Mouse (Mus musculus): Measurements from ENCODE around the gene Vkorc1l1.

Gene Vkorc1l1

DNA sequence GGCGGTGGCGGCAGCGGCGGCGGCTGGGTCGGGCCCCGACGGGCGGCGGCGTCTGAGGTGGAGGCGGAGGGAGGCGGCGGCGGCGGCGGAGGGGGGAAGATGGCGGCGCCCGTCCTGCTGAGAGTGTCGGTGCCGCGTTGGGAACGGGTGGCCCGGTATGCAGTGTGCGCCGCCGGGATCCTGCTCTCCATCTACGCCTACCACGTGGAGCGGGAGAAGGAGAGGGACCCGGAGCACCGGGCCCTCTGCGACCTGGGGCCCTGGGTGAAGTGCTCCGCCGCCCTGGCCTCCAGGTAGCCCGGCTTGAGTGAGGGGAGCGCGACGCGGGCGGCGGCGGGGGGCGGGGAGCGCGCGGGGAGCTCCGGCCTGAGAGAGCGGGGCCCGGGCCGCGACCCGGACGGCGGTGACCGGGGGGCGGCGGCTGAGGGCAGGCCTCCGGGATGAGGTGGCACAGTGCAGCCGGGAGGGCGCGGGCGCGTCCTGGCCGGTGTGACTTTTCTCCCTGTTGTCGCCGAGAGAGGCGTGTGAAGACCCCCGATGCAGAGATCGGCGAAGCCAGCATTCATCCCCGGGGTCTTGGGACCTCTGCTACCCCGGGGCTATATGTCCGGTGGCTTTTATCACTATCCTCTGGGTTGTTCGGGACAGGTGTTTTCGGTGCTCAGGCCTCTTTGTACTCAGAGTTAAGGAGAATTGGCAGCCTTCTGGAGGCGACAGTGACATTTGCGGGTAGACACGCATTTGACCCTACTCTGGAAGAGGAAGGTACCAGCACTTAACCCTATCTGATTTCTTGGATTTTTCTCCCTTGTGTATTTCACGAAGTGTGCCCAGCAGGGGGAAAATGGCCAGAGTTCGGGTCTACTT is 536 bp downstream of the Vkorc1l1 start:
- DNase-seq (ENCODE audit: low spot score in 2 of 2) = peak in 1 of 2 experiments; percentile 9

DNA sequence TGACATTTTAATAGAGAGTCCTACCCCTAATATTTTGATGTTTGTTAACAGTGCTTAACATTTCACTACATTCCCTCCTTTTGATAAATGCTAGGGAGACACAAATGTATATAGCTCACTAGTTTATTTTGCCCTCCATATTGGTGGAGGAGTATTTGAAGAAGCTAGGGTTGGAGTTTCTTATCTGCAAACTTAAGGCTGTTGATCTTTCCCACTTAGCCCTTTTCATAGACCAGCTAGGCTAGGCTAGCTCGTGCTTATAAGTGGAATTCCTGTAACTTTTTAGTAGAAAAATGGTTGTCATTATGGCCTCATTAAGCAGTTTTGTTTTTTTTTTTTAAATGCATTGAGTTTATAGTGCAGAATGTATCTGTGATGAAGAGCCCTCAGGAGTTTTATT is 1.6 kb downstream of the Vkorc1l1 start:
- no peak for DNase-seq (ENCODE audit: low spot score in 2 of 2)

DNA sequence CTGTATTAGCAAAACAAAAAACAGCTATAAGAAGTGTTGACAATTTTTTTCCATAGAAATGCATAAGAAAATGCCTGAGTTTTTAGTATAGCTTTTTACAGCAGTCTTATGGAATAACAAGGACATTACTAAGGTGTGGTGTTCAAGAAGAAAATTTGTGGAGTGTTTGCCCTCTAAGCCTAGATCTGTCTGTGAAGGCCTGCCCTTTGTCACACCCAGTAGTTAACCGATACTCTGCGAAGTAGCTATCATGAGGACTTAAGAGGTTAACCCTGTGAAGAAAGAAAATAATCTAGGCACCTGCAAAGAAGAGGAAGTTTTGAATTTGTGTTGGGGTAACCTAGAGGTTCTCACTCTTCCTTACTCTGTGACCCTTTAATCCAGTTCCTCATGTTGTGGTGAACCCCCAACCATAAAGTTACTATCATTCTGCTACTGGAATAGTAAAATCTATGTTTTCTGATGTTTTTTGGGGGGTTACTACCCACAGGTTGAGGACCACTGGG is 5.8 kb downstream of the Vkorc1l1 start:
- no peak for DNase-seq (ENCODE audit: low spot score in 2 of 2)

DNA sequence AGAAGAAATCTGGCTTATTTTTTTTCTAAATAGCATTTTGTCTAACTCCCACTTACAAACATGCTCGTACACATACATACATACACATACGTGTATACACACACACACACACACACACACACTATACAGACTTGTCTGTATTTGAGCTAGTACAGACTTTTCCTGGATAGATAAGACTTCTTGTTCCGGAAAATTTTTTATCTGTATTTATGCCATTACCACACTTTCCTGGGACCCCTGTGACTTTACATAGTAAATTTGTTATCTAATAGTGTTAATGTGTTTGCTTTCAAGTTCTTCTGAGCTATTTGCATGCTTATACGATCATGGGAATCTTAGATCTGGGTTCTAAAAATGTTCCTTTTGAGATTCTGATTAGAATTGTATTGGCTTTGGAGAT is 10.4 kb downstream of the Vkorc1l1 start:
- no peak for DNase-seq (ENCODE audit: low spot score in 2 of 2)

DNA sequence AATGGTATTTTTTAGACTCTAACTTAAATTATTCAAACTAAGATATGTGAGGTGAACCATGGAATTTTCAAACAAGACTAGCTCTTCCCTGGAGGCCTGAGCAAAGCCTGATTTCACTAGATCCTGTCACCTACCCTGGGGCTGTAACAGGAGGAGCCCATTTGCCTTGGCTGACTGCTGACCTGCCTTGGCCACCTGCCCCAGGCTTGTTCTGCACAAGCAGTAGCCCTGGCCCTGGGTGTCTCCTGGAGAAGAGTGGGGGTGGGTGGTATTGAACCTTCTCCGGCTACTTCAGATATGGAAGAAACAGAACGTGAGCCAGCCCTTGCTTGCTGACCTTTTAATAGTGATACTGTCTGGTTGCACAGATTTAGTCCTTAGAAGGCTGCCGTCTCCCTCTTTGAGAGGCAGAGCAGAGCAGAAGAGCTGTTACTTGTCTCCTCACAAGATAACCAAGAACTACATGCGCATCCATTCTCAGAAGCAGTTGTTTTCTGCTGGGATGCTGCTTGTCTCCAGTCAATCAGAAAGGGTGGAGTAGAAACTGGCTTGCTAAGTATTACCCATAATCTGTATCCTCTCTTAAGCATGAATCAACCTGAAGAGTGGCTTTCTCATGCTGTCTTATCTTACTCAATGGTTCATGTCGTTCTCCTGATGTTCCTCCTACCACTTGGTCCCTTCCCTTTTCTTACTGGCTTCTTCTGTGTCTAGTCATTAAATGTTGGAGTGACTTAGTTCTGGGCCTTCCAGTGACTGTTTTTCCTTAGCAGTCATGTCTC is 12.9 kb downstream of the Vkorc1l1 start:
- no peak for DNase-seq (ENCODE audit: low spot score in 2 of 2)

DNA sequence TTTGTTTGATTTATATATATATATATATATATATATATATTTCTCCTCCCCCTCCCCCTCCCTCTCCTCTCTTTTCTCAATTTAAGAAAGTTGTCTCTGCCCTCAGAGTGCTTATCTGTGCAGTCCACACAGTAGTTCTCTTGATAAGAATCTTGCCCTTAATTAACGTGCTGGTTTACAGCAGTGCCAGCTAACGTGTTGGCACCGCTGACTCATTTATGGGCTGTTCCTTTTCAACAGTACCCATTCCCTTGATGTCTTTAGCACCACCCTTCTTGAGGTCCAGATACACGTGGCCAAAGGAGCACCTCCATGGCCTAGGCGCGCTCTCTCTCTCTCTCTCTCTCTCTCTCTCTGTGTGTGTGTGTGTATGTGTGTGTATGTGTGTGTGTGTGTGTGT is 14.0 kb downstream of the Vkorc1l1 start:
- DNase-seq (ENCODE audit: low spot score in 2 of 2) = no peak

DNA sequence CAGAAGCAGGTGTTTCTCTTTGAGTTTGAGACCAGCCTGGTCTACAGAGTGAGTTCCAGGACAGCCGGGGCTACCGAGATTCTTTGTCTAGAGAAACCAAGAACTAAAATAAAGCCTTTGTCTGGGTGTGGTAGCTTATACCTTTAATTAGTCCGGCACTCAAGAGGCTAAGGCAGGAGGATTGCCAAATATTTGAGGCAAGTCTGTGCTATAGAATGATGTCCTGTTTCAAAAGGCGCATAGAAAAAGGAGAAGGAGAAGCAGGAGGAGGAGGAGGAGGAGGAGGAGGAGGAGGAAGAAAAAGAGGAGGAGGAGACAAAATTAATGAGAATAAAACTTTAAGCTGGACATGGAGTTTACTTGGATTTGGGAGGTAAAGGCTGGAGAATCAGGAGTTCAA is 21.5 kb downstream of the Vkorc1l1 start:
- DNase-seq (ENCODE audit: low spot score in 2 of 2) = no peak

DNA sequence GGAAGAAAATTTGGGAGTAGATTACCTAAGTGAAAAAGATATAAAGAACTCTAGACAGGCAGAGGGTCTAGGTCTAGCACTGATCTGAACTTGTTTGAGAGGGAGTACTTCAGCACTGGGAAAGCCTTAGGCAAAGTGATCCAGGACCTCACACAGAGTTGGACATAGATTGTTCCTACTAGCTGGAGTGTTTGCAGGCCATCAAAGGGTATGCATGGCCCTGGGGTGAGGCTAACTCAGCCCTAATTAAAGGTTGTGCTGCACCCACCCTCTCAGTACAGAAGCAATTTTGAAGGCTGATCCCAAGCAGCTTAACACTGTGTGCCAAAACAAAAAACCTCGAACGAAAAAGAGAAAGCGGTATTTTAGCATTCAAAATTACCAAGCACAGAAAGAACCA is 24.7 kb downstream of the Vkorc1l1 start:
- DNase-seq (ENCODE audit: low spot score in 2 of 2) = no peak

DNA sequence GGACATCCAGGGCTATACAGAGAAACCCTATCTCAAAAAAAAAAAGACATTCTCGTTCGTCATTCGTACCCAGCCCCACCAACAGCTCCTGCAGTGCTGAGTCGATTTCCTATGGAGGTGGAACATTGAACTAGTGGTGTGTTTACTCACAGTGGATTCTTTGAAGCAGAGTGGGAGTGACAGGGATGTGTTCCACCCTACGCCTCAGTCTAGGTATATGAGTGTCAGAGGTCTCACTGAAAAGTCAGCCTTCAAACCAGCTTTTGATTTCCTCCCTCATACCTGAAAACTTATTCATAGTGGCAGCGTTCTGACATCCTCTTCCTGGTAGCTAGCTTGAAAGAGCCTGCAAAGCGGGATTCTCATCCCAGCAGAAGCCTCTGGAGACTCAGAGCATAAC is 26.6 kb downstream of the Vkorc1l1 start:
- no peak for DNase-seq (ENCODE audit: low spot score in 2 of 2)

DNA sequence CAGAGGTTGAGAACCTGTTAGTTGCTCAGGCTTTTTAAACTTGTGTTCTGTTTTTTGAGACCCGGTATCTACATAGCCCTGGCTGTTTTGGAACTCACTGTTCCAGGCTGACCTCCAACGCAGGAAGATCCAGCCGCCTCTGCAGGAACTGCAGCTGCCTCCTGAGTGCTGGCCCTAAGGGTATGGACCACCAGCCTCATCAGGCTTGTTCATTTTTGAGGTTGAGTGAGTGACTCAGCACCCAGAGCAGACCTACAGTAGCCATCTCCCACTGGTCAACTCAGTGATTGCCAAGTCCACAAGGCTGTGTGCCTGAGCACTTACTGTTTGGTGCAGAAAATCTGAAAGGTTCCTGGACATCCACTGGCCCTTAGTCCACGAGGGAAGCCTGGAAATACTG is 29.7 kb downstream of the Vkorc1l1 start:
- no peak for DNase-seq (ENCODE audit: low spot score in 2 of 2)

DNA sequence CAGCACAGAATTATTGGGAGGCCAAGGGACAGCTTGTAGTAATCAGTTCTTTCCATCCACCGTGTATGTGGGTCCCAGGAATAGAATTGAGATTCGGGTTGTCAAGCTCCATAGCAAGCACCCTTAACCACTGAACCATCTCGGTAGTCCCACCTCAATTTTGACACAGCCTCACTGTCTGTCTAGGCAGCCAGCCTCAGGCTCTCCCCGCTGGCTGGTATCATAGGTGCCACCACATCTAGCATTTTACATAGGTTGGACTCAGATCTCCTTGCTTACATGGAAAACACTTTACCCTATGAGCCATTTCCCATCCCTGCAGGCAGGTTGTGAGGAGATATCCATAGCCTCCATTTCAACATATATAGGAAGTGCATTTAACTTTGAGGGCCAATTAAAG is 32.6 kb downstream of the Vkorc1l1 start:
- DNase-seq (ENCODE audit: low spot score in 2 of 2) = no peak

DNA sequence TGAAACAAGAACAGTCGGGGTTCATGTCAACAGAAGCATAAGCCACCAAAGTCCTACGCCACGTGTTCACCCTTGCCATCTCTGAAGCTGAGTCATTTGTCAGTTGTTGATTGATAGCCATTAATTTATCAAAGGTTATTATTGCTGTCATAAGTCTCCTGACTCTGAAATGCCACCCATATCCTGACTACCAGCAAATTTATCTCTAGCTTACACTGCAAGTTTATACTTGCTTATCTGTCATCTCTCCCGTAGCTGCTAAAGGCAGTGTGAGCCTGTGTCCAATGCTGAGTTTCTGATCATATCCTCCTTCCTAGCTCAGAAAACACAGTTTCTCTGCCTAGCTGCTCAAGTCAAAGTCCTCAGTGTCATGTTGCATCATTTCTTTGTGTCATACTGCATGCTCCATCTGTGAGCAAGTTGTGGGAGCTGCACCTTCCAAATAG is 33.1 kb downstream of the Vkorc1l1 start:
- no peak for DNase-seq (ENCODE audit: low spot score in 2 of 2)

DNA sequence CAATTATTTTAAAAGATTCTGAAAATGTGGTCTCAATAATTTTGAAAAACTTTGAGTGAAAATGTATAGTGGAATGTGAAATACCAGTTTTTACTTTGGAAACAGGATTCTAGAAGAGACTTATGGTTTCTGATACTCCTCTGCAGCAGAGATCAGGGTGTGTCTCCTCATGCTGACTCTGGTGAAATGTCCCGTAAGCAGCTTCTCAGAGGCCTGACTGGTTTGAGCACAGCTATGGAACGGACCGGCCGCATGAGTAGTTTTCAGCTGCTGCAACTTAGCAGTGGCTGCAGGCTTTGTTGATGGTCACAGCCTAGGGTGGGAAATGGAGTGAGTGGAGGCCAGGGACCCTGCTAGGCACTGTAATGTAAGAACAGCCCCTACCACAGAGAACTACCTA is 36.0 kb downstream of the Vkorc1l1 start:
- no peak for DNase-seq (ENCODE audit: low spot score in 2 of 2)

DNA sequence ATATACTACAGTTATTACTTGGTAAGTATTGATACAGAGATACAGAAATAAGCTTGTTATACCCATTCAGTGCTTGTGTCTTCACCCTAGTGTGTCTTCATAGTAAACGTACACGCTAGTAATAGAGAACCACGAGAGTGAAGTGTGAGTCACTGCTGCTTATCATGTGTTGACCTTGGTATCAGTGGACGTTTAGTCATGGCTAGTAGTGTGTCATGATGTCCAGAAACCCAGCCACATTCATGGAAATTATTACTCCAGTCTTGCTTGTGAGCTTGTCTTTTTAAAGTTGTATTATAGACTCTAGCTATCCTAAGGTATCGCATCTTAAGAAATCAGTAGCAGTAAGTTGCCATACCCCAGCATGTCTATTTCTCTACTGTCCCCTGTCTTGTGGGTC is 36.8 kb downstream of the Vkorc1l1 start:
- no peak for DNase-seq (ENCODE audit: low spot score in 2 of 2)

DNA sequence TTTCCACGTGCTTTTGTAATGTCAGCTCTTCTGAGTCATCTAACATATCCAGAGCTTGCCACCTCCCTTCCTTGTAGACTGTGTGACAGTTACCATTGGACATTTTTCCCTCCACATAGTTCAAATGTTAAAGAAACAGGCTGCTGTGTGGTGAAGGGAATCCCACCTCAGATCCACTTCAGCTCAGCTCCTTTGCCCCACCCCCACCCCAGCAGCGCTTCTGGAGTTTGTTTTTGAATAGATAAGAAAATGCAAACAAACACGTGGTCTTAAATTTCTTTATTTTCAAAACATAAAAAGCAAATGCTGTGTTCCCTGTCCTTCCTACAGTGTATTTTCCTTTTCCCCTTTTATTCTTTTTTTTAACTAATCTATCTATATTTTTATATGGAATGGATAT is 38.4 kb downstream of the Vkorc1l1 start:
- no peak for DNase-seq (ENCODE audit: low spot score in 2 of 2)

DNA sequence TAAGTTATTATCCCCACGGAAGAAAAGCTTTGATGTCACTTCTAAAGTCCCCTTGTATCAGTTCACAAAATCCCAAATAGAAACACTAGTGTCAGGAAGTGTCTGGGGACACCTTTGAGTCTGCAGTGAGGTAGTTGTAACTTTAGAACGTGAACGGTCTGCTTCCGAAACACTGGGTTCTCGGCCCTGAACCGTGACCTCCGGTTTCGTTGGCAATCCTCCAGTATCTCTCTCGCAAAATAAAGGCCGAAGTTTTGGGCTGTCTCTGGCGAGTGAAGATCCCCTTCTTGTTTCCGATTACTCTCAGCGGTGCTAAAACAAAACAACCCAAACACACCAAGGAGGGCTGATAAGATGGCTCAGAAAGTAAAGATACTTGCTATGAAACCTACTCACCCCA is 47.6 kb downstream of the Vkorc1l1 start:
- no peak for DNase-seq (ENCODE audit: low spot score in 2 of 2)

DNA sequence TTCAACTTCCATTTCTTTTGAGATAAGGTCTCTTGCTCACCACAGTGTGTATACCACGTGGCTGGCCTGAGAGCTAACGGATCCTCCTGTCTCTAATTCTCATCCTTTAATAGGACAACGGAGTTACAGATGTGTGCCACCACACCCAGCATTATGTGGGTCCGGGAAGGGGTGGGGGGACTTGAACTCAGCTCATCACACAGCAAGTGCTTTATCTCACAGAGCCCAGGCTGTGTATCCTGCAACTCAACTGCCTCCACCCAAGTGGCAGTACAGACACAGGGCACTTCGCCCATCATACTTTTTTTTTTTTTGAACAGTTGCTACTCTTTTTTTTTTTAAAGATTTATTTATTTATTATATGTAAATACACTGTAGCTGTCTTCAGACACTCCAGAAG is 50.1 kb downstream of the Vkorc1l1 start:
- no peak for DNase-seq (ENCODE audit: low spot score in 2 of 2)

DNA sequence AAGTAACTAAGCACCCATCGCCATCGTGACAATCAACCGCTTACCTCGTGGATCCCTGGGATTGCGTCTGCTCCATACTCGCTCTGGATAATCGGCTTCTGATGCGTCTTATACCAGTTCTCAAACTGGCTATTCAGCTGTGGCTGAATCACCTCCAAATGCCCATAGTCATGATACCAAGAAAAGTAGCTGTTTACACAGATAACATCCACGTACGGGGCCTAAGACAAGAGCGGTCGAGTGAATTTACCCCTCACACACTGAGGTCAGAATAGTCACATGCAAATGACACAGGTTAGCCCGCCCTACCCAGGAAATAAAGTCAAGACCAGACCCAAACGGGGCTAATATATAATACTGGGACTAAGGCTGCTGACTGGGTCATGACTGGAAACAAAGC is 51.6 kb downstream of the Vkorc1l1 start:
- no peak for DNase-seq (ENCODE audit: low spot score in 2 of 2)

DNA sequence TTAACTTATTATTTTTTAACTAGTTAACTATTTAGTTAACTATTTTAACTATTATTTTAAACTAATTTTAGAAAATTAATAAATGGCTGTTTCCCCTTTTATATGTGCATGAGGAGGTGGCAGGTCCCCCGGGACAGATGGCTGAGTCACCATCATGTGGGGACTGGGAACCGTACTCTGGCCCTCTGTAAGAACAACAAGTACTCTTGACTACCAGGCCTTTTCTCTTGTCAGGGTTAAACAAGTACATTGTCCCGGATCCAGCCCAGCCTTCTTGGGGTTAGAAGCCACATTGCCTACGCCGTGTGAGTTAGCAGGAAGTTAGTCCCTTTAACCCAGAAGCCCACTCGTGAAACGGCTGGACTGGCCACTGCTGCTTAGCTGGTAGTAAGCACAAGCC is 53.2 kb downstream of the Vkorc1l1 start:
- no peak for DNase-seq (ENCODE audit: low spot score in 2 of 2)

DNA sequence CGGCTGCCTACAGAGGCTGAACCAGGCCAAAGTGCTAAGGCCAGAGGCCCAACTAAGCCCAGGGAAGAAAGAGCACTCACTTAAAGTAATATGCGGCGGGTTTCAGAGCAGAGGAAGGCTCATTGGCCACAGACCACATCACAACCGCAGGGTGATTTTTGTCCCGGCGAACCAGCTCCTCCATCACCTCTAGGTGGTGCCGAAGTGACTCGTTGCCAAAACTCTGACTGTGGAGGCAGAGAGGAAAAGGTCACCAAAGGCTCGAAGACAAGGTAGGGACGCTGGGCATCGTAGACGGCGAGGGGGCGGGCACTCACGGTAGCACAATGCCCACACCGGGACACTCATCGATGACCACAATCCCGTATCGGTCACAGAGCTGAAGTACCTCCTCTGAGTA is 55.9 kb downstream of the Vkorc1l1 start:
- DNase-seq (ENCODE audit: low spot score in 2 of 2) = no peak

DNA sequence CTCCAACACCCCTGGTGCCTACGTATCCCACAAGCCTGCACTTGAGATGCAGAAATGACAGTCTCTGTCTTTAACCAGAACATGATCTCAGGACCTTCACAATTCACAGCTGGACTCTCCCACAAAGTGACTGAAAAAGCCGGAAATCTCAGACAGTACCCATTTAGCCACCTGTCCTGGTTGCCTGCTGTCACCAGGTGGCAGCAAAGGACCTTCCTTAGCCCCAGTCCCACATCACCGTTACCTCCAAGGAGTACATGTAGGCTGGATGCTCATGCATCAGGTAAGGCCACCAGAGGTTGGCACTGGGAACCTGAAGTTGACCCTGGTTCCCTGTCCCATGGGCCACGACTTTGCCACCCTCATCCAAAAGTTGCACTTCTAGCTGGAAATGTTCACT is 57.3 kb downstream of the Vkorc1l1 start:
- peak; percentile 38 to 66 for DNase-seq (ENCODE audit: low spot score in 2 of 2)

DNA sequence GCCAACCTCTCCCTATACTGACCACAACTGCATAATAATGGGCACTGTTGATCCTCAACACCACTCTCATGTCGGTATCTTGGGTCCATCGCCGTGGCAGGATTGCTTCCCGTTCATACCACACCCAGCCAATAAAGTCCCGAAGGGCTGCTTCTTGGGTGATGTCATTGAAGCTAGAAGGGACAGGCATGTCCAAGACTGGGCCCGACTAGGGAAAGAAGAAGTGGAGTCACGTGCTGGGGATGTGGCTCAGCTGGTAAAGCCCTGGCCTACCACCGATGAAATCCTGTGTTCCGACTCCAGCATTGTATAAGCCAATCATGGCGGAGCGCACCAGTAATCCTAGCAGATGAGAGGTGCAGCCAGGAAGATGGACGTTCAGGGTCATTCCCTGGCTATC is 59.0 kb downstream of the Vkorc1l1 start:
- DNase-seq (ENCODE audit: low spot score in 2 of 2) = no peak
